Mouse (Mus musculus) small intestine, adult 2 months (tissue): ENCODE results near the gene Ppp6c.

Experiments used
- CTCF ChIP-seq: fragments of 200-500 bp; IDR thresholded peaks from 2 replicates; pipeline ENCODE4 v1.5.1; 2012; ENCODE audit warnings: low read depth, mild to moderate bottlenecking, control low read depth, inconsistent platforms, low read length, moderate library complexity, mixed read lengths; ENCODE audit not compliant: insufficient replicate concordance, insufficient read length; ENCODE audit errors: extremely low read depth
- POLR2A ChIP-seq: fragments of 200-500 bp; IDR thresholded peaks from 2 replicates; pipeline ENCODE4 v1.6.1; 2012; ENCODE audit warnings: low read depth, mild to moderate bottlenecking, control low read depth, inconsistent platforms, low read length, moderate library complexity

DNA sequence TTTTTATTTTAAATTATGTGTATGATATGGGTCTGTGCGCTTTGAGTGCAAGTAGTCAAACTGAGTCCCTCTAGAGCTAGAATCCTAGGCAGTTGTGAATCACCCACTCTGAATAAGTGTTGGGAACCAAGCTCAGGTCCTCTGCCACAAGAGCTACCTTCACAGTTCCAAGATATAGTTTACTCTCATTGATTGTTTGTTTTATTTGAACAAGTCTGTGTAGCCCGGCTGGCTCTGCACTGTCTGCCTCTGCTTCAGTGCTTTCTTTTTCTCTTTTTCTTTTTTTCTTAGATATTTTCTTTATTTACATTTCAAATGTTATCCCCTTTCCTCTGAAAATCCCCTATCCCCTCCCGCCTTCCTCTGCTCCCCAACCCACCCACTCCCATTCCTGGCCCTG is 7.2 kb downstream of the Ppp6c start:
- TF ChIP-seq CTCF (no peak), POLR2A (no peak)
